Mouse (Mus musculus): ENCODE measurements at regions not wholly inside any gene's neighbourhood (a gene's known extent, or its start where the extent isn't known, plus 50 kb on each side); places are given as distances from the start of the nearest gene placed in this dataset.
A peak's percentile ranks its signal among the peaks of the same experiment; 100 is the strongest.
"Not testable (repeated sequence)": the region's sequence is repeated elsewhere in the genome, so short reads cannot be mapped to it uniquely, and the experiment has no call there.

DNA sequence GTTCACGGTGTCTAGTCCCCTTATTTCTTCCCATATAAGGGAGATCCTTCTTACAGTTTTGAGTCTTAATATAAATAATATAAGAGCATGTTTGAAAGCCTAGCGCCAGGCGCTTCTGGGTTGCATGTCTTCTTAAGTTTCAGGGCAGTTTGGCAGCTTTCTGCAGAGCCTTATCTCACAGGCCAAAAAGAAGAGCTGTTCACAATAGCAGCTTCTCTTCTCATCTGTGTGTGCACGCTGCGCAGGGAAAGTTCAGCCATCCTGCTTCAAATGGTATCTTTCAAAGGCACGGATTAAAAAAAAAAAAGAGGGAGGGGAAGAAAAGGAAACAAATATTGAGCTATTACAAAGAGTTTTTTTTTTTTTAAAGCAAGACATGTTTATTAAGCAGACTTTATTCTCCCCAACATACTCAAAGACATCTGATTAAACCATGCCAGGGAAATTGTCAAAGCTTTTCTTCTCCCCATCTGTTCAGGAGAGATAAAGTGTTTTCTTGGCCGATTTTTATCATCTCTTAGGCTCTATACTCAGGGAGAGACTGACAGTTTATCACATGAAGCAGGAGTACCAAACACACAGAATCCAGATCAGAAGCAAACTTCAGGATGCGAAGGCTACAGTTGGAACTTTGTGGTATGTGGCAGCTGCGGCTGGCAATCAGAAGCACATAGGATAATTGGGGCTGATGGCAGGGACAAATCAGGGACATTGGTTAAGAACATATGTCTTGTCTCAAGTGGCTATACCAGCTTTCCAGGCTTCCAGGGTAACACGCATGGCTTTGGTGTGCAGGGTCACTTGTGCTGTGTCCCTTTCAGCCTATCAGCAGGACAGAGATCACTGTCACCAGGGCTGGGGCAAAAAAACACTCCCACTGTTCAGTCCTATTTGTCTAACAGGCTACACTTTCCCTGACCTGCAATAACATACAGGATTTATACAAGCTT lies 206.9 kb upstream of the Pfkp start:
- DNase-seq = no peak

DNA sequence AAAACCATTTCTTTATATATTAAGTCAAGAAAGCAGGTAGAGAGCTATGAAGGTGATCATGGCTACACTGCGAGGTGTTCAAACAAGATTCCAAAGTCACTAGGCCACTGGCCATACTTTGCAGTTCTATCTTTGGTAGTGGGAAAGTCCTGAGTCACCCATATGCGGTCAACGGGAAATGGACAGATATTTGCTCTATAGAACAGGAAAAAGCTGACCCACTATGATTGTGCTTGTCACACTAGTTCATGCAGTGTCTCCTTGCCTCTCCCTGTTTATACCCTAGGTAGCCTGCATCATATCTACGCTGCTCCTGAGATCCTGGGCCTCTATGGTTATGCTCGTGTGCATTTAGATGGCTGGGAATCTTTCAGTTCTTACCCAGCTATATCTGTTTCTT lies 188.9 kb upstream of the Pfkp start:
- DNase-seq = no peak

- no peak for DNase-seq
Measured at GRCm38 (mm10) chr13:6837075-6837422, 188.5 kb upstream of the Pfkp start.

DNA sequence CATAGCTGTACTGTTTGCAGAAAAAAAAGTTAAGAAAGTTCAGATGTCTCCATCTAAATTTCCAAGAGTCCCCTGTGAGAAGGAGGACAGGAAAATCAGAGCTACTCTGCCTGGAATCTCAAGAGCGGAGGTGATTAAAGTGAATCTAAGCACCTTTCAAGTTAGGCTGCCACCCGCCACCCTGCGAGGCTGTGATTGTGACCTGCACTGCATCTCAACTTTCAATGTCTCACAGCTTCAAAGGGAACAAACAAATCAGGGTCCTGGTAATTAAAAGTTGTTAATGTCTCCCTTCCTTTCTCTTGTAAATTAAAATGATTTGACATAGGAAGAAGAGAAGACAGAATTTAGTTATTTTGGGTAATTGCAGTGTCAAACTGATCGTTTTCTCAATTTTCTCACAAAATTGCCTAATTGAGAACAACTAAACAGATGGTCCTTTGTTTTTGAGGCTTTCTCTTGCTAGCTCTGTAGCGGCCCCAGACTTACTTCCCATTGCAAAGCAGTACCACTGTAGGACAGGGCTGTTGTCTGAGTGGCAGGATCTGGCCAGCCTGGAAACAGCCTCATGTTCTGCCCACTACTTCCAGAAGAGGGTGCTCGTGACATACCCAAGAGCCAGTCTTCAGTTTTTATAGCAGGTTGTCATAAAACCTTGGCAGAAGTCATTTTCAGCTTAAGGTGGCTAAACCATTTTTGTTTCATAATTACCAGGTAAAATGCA lies 187.9 kb upstream of the Pfkp start:
- peak; percentile 74 for DNase-seq

DNA sequence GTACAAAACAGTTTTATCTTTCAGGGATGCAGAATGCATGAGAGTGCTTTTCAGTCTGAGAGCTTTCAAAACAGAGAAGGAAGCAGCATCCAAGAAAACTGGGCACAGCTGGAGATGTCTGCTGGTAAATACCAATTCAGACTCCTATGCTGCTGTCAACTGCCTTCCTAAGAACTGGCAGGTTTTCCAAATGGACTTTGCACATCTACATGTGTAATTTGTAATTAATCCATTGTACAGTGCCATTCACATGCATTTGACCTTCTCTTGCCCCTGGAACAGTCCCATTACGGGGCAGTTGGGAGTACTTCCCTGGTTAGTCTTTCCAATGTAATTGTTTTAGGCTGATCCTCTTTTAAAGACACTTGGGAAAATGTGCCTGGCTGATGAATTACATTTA lies 181.3 kb upstream of the Pfkp start:
- no peak for DNase-seq

- DNase-seq = no peak
Measured at GRCm38 (mm10) chr13:6829346-6829745, 180.8 kb upstream of the Pfkp start.

- DNase-seq = not testable (repeated sequence)
Measured at GRCm38 (mm10) chr13:6828601-6829330, 180.2 kb upstream of the Pfkp start.

DNA sequence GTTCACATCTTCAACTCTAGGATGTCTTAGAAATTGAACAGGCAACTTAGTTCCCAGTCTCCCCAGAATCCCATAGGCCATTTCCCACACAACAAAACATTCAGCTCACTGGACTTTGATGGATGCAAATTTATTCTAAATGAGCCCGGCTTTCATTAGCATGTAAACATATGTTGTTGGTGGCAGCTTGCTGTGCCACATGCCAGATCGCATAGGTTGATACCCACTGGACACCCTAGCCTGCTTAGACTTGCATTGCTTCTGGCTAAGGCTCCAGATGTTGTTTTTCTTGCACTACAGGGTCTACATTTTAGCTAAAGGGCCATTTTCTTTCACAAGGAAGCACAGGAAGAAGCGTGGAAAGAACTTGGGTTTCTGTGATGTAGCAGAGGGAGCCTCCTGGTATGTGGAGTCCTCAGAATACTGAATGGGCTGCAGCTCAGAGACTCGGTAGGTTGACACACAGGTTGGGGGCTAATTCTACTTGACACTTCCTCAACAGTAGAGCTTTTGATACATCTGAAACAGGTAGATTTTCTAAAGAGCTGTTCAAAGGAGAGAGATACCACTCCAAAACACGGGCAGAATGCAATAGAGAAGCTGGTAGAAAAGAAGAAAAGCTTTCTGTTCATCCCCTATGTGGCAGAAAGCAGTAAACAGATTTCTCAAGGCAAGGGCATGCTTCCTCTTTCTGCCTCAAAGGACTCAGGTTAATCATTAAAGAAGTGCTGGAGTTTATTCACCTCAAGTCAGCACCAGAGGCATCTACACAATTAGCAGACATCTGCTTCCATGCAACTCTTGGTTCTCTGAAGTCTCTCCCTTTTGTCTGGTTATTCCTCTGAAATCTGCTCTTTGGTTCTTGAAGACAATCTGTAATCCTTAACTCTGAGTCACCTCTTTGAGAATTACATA lies 153.9 kb upstream of the Pfkp start:
- no peak for DNase-seq

DNA sequence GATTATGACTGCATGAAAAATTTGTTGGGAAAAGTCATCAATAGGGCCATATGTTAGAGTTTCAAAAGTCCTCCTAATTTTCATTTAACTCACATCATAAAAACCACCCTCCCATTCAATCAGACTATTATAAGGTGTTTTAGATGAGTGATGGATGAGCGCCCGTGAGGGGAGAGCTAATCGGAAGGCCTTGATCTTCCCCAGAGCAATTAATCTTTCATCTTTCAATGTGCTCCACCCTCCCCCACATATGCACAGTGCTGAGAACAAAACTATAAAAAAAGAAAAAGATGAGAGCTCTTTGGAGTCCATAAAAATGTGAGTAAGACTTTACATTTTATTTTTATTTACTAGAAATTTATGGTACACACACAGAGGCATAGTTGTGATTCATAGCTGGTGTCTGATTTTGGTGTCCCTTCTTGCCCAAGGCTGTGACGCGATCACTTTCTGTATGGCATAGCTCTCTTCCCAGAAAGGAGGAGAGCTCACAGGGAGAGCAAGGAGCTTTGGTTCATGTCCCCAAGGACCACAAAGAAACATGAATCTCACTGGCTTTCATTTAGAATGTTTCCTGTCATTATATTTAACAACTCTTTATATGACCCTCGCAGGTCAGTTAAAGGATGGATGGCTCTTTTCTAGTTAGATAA lies 119.5 kb upstream of the Pfkp start:
- peak; percentile 7 for DNase-seq

GRCm38 (mm10) chr13:6757151-6757550 lies 108.6 kb upstream of the Pfkp start:
- DNase-seq = no peak

DNA sequence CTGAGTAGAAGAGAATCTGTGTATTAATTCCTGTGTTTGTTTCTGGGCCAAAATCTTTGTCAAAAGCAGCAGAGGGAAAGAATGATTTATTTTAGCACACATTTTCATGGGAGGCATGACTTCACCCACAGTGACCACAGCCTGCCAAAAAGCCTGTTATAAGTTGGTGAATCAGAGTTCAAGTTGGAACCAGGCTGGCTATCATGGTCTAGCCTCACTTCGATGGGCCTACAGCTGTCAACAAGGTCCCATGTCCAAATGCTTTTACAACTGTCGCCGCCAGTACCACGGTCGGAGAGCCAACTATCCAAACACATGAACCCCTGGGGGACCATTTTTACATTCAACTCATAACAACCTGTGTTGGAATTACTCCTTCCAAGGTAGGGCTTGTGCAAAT lies 103.0 kb upstream of the Pfkp start:
- DNase-seq = peak; percentile 5

- no peak for DNase-seq
Measured at GRCm38 (mm10) chr13:6751149-6751548, 102.6 kb upstream of the Pfkp start.

- no peak for DNase-seq
Measured at GRCm38 (mm10) chr13:6741916-6742315, 93.3 kb upstream of the Pfkp start.

GRCm38 (mm10) chr13:6736984-6737566 lies 88.5 kb upstream of the Pfkp start:
- DNase-seq = peak; percentile 6

Data from adrenal gland, postnatal 14 days (tissue).